Mouse (Mus musculus): ENCODE data around the gene Arhgap45.

Gene Arhgap45

GRCm38 (mm10) chr10:79987771-79988505, 28.5 kb upstream of the Arhgap45 start:
- DNase-seq, result no peak

- DNase-seq, result no peak
Measured at GRCm38 (mm10) chr10:79988506-79989271, 27.8 kb upstream of the Arhgap45 start, which contains the start of gene Cnn2. Gene Cnn2 (plus strand): TSS chr10:79988584.

- DNase-seq, result no peak
Measured at GRCm38 (mm10) chr10:79989272-79989786, 27.1 kb upstream of the Arhgap45 start.

GRCm38 (mm10) chr10:79989870-79990269, 26.6 kb upstream of the Arhgap45 start:
- DNase-seq, result no peak

- no peak for DNase-seq
Measured at GRCm38 (mm10) chr10:79991099-79991498, 25.4 kb upstream of the Arhgap45 start.

- no peak for DNase-seq
Measured at GRCm38 (mm10) chr10:79991548-79991947, 24.9 kb upstream of the Arhgap45 start.

- DNase-seq, result no peak
Measured at GRCm38 (mm10) chr10:79994397-79995115, 21.9 kb upstream of the Arhgap45 start.

GRCm38 (mm10) chr10:79995636-79996035, 20.8 kb upstream of the Arhgap45 start:
- no peak for DNase-seq

- DNase-seq, result peak; percentile 96
Measured at GRCm38 (mm10) chr10:79996272-79997033, 20.0 kb upstream of the Arhgap45 start, which contains the start of gene Abca7. Gene Abca7 (plus strand): TSS chr10:79996494.

GRCm38 (mm10) chr10:79997034-79997760, 19.3 kb upstream of the Arhgap45 start:
- peak; percentile 77 for DNase-seq

GRCm38 (mm10) chr10:79997819-79998218, 18.6 kb upstream of the Arhgap45 start:
- peak; percentile 72 for DNase-seq

- DNase-seq, result no peak
Measured at GRCm38 (mm10) chr10:80001945-80002344, 14.5 kb upstream of the Arhgap45 start.

- DNase-seq, result no peak
Measured at GRCm38 (mm10) chr10:80002829-80003228, 13.6 kb upstream of the Arhgap45 start.

GRCm38 (mm10) chr10:80003374-80004232, 12.8 kb upstream of the Arhgap45 start:
- no peak for DNase-seq

- no peak for DNase-seq
Measured at GRCm38 (mm10) chr10:80004233-80004705, 12.2 kb upstream of the Arhgap45 start.

- DNase-seq, result no peak
Measured at GRCm38 (mm10) chr10:80011740-80012139, 4.7 kb upstream of the Arhgap45 start.

- DNase-seq, result no peak
Measured at GRCm38 (mm10) chr10:80013609-80014008, 2.8 kb upstream of the Arhgap45 start.

- no peak for DNase-seq
Measured at GRCm38 (mm10) chr10:80014484-80015290, 1.8 kb upstream of the Arhgap45 start.

- DNase-seq, result no peak
Measured at GRCm38 (mm10) chr10:80015583-80015982, 870 bp upstream of the Arhgap45 start.

GRCm38 (mm10) chr10:80016931-80017330, 478 bp downstream of the Arhgap45 start:
- DNase-seq, result no peak
